Mouse (Mus musculus) liver, embryonic 11.5 days (tissue): Measurements from ENCODE around the gene Zwilch. TPM values are rescaled to one million over a fixed set of nuclear protein-coding genes. Genes with fewer than 3 reads are reported as not detected.
"Not testable (repeated sequence)": the region's sequence is repeated elsewhere in the genome, so short reads cannot be mapped to it uniquely, and the experiment has no call there.

Experiments
- ATAC-seq: fragments of 200-750 bp; cut with Nextera tagmentation; replicated peaks from 2 replicates; pipeline ENCODE4 v1.8.0; 2017; ENCODE audit warnings: moderate number of reproducible peaks, mild to moderate bottlenecking, moderate TSS enrichment, moderate library complexity; ENCODE audit not compliant: low FRiP score
- DNase-seq: peaks from one replicate; pipeline ENCODE4 v3.0.0-alpha.2; 2017; ENCODE audit warnings: low spot score
- H3K27ac ChIP-seq: fragments of 300-500 bp; sonication (generic); 2 replicates; pipeline ENCODE4 v1.5.1; 2014; ENCODE audit warnings: mild to moderate bottlenecking, low read depth, low read length, control low read depth
- H3K27me3 ChIP-seq: fragments of 300-500 bp; sonication (generic); replicated peaks from 2 replicates; pipeline ENCODE4 v1.6.1; 2014; ENCODE audit warnings: low read length, mixed read lengths; ENCODE audit not compliant: control insufficient read depth, insufficient read depth
- H3K36me3 ChIP-seq: fragments of 300-500 bp; sonication (generic); 2 replicates; pipeline ENCODE4 v1.6.1; 2014; ENCODE audit warnings: mild to moderate bottlenecking, low read length, moderate library complexity, mixed read lengths; ENCODE audit not compliant: control insufficient read depth, insufficient read depth
- H3K4me1 ChIP-seq: fragments of 300-500 bp; sonication (generic); replicated peaks from 2 replicates; pipeline ENCODE4 v1.6.1; 2014; ENCODE audit warnings: low read length, mixed read lengths; ENCODE audit not compliant: control insufficient read depth, insufficient read depth
- H3K4me2 ChIP-seq: fragments of 300-500 bp; sonication (generic); 2 replicates; pipeline ENCODE4 v1.6.1; 2014; ENCODE audit warnings: mild to moderate bottlenecking, control low read depth, moderate library complexity
- H3K4me3 ChIP-seq: fragments of 300-500 bp; sonication (generic); 2 replicates; pipeline ENCODE4 v1.5.1; 2014; ENCODE audit warnings: low read depth, low read length, control low read depth
- H3K9ac ChIP-seq: fragments of 300-500 bp; sonication (generic); 2 replicates; pipeline ENCODE4 v1.6.1; 2014; ENCODE audit warnings: low read depth, low read length, control low read depth
- H3K9me3 ChIP-seq: fragments of 300-500 bp; sonication (generic); 2 replicates; pipeline ENCODE4 v1.6.1; 2016; ENCODE audit warnings: low read length, inconsistent platforms, mixed read lengths; ENCODE audit not compliant: control insufficient read depth
- WGBS: fragments of 180-500 bp; shearing (Covaris S2); extraction: QIAGEN DNeasy Blood & Tissue Kit; methylation state at CpG from one replicate; pipeline ENCODE4 v1.1.7; 2014; 5-methylcytosine and 5-hydroxymethylcytosine counted together
- polyA plus RNA-seq: library from polyadenylated mRNA; unstranded; fragments of >200 nt; fragmentation: Nextera tagmentation; extraction: Ambion mirVana; gene quantifications from 2 replicates; pipeline ENCODE4 v1.2.1, GENCODE M21; 2014

The Zwilch gene
- polyA plus RNA-seq, 1 experiment from 2014 or later, result 47.1 TPM

GRCm38 (mm10) chr9:64195554-64195953 lies 22.6 kb upstream of the Zwilch start:
- Histone ChIP-seq H3K27ac (no peak overlapping the region), H3K4me2 (no peak overlapping the region), H3K4me3 (no peak overlapping the region), H3K36me3 (peaks cover 15% of the 10 kb centered on the region), H3K27me3 (no peaks in the 10 kb centered on the region), H3K9me3 (no peaks in the 10 kb centered on the region), H3K4me1 (no peaks in the 10 kb centered on the region), H3K9ac (no peak overlapping the region)
- ATAC-seq (no peak), DNase-seq (no peak)
- 77% methylated on average over 4 of the region's 4 CpGs for WGBS

- no peaks in the 10 kb centered on the region for H3K9me3 ChIP-seq
- H3K36me3 ChIP-seq, result peaks cover 17% of the 10 kb centered on the region
- no peak overlapping the region for H3K4me2 ChIP-seq
- DNase-seq (no peak), ATAC-seq (no peak)
- no peaks in the 10 kb centered on the region for H3K4me1 ChIP-seq
- no peak overlapping the region for H3K9ac ChIP-seq
- H3K4me3 ChIP-seq, result no peak overlapping the region
- H3K27ac ChIP-seq, result no peak overlapping the region
- H3K27me3 ChIP-seq, result no peaks in the 10 kb centered on the region
- 97% methylated on average over 1 of the region's 1 CpGs for WGBS
Measured at GRCm38 (mm10) chr9:64193879-64194278, 21.0 kb upstream of the Zwilch start.

GRCm38 (mm10) chr9:64184166-64184840 lies 11.4 kb upstream of the Zwilch start:
- Histone ChIP-seq H3K27me3 (no peaks in the 10 kb centered on the region), H3K36me3 (peaks cover 20% of the 10 kb centered on the region), H3K4me1 (peaks cover 6% of the 10 kb centered on the region; the same call in 1 of the 2 replicates), H3K9me3 (no peaks in the 10 kb centered on the region), H3K27ac (no peak overlapping the region), H3K9ac (no peak overlapping the region), H3K4me2 (no peak overlapping the region), H3K4me3 (no peak overlapping the region)
- no peak for DNase-seq
- ATAC-seq, result no peak
- 91% methylated on average over 5 of the region's 5 CpGs for WGBS

DNA sequence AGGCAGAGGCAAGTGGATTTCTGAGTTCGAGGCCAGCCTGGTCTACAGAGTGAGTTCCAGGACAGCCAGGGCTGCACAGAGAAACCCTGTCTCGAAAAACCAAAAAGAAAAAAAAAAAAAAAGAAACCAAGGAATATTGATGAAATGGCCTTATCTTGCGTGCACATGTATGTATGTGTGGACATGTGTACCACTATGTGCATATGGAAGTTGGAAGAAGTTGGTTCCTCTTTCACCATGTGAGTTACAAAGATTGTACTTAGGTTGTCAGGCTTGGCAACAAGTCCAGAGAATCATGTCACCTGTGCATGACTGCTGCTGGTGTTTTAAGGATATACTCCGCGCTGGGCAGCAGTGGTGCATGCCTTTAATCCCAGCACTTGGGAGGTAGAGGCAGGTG lies 10.4 kb upstream of the Zwilch start:
- H3K4me3 ChIP-seq, result not testable (repeated sequence)
- 91% methylated on average over 5 of the region's 5 CpGs for WGBS

GRCm38 (mm10) chr9:64178974-64179646 lies 6.2 kb upstream of the Zwilch start, which contains the start of gene Snapc5:
Gene Snapc5 (plus strand): TSS chr9:64179274.
- Histone ChIP-seq H3K9me3 (no peaks in the 10 kb centered on the region), H3K27me3 (no peaks in the 10 kb centered on the region), H3K4me3 (peak within 1 kb of the TSS; percentile 72), H3K4me2 (peak within 1 kb of the TSS; percentile 76), H3K27ac (peak within 1 kb of the TSS; percentile 76), H3K36me3 (peaks cover 40% of the 10 kb centered on the region), H3K9ac (peak within 1 kb of the TSS; percentile 81), H3K4me1 (peaks cover 20% of the 10 kb centered on the region; the same call in 1 of the 2 replicates)
- WGBS, result under 1% methylated on average over 35 of the region's 35 CpGs
- ATAC-seq (peak; percentile 94), DNase-seq (peak; percentile 93)

More for the DNA sequence above, 10.4 kb upstream of the Zwilch start:
- H3K27me3 ChIP-seq, H3K9ac ChIP-seq, DNase-seq, ATAC-seq, H3K27ac ChIP-seq, H3K9me3 ChIP-seq, H3K4me1 ChIP-seq, H3K4me2 ChIP-seq: not testable (repeated sequence)
- peaks cover 20% of the 10 kb centered on the region for H3K36me3 ChIP-seq

DNA sequence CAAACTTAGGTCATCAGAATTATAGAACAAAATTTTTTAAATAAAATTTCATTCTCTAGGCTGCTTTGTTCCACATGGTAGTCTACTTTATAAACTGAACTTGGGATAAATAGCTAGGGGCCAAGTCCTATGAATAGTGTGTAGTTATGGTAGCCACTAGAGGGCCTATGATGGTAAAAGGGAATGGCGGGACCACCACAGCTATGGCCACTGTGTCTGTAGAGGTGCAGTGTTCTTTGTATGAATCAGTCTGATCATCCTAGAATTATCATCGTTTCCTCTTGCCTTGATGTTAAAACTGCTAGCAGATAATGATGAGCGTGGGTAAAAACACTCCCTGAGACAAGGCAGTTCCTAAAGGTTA lies 5.7 kb upstream of the Zwilch start:
- DNase-seq, result no peak
- H3K36me3 ChIP-seq, result peaks cover 40% of the 10 kb centered on the region

DNA sequence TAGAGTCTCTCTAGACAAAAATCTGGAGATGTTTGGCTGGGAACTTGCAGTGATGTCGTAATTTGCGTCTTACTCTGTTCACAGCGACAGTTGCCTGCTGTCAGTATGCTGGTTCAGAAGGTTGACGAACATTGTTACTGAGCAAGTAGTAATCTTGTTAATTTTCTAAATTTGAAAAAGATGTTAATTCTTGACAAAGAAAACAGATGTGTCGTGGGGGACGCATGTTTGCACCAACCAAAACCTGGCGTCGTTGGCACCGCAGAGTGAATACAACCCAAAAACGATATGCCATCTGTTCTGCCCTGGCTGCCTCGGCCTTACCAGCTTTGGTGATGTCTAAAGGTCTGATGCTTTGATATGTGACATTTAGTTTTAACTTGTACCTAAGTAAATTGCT lies 2.5 kb upstream of the Zwilch start:
- peaks cover 20% of the 10 kb centered on the region; the same call in 1 of the 2 replicates for H3K4me1 ChIP-seq
- H3K27ac ChIP-seq, result peak overlapping the region; percentile 90
- no peaks in the 10 kb centered on the region for H3K27me3 ChIP-seq
- no peak for ATAC-seq
- peak overlapping the region; percentile 96 for H3K9ac ChIP-seq
- H3K36me3 ChIP-seq, result peaks cover 36% of the 10 kb centered on the region
- peak overlapping the region; percentile 70 for H3K4me2 ChIP-seq
- H3K9me3 ChIP-seq, result no peaks in the 10 kb centered on the region
- peak overlapping the region; percentile 97 for H3K4me3 ChIP-seq
- WGBS, result 76% methylated on average over 11 of the region's 11 CpGs
- DNase-seq, result no peak

More for the DNA sequence above, 5.7 kb upstream of the Zwilch start:
- H3K4me3 ChIP-seq, result peak overlapping the region; percentile 72
- no peaks in the 10 kb centered on the region for H3K9me3 ChIP-seq
- no peaks in the 10 kb centered on the region for H3K27me3 ChIP-seq
- ATAC-seq, result peak; percentile 59; the same call in 1 of the 2 replicates
- H3K27ac ChIP-seq, result peak overlapping the region; percentile 76
- peak overlapping the region; percentile 76 for H3K4me2 ChIP-seq
- peaks cover 20% of the 10 kb centered on the region; the same call in 1 of the 2 replicates for H3K4me1 ChIP-seq
- H3K9ac ChIP-seq, result no peak overlapping the region
- WGBS, result 31% methylated on average over 3 of the region's 3 CpGs

DNA sequence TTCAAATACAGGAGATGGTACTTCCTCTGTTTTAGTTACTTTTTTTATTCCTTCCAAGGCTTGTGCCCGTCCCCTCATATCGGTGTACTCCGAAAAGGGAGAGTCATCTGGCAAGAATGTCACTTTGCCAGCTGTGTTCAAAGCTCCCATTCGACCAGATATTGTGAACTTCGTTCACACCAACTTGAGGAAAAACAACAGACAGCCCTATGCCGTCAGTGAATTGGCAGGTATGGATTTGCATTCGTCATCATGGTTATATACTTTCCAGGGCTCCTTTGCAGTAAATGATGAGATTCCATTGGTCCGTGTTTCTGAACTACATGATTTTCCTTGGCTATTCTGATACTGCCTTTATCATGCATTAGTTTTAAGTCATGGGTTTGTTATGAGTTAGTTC lies 1.9 kb upstream of the Zwilch start:
- H3K27ac ChIP-seq, result peak overlapping the region; percentile 90
- DNase-seq (no peak), ATAC-seq (no peak)
- peak overlapping the region; percentile 97 for H3K4me3 ChIP-seq
- H3K36me3 ChIP-seq, result peaks cover 30% of the 10 kb centered on the region
- no peaks in the 10 kb centered on the region for H3K27me3 ChIP-seq
- H3K4me1 ChIP-seq, result peaks cover 16% of the 10 kb centered on the region; the same call in 1 of the 2 replicates
- no peaks in the 10 kb centered on the region for H3K9me3 ChIP-seq
- H3K9ac ChIP-seq, result peak overlapping the region; percentile 96
- peak overlapping the region; percentile 70 for H3K4me2 ChIP-seq
- WGBS, result 47% methylated on average over 8 of the region's 8 CpGs
